In the genomic region with DNA sequence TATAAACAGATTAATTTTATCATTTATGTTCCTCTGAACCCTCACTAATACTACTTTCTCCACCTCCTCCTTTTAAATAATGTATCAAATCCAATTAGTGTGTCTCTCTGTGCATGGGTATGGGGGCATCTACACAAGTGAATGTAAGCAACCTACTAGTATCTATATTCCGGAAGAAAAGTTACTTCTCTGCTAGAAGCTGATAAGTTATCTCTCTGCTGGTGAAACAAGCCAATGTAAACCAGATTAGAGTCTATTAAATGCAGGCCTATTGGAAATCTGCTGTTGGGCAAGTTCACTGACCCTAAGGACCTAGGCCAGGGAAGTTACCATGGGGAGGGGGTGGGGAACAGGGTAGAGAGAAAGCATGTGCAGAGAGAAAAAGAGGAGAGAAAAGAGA, we compare ENCODE assay signal across 18 mouse cellular contexts. TPM values are rescaled to one million over a fixed set of nuclear protein-coding genes. Genes with fewer than 3 reads are reported as not detected.
DNase-seq lines count a peak whose midpoint lies in the region; ATAC-seq and TF ChIP-seq lines count a peak whose summit lies in the region.
"Had no signal": no experiment of that assay in that cellular context is flagged by ENCODE, and none has a peak within 500 bp of the region (broad histone marks: within the 10 kb centered on the region; RNA-seq: fewer than 3 reads in every experiment).

No protein-coding gene starts in this region.

- no peak overlapping the region for H3K4me2 ChIP-seq in stomach, embryonic 15.5 days
- H3K4me2 ChIP-seq in stomach, postnatal 0 days (replicated peaks; ENCODE audit: low read depth) = no peak overlapping the region
- H3K4me2 ChIP-seq in liver, embryonic 13.5 days = peak overlapping the region; percentile 38
- H3K4me2 ChIP-seq in liver, postnatal 0 days (ENCODE audit: low read depth, low read length) = peak overlapping the region; percentile 22; the same call in 1 of the 2 replicates
- H3K4me2 ChIP-seq in midbrain, embryonic 16.5 days (ENCODE audit: low read length) = no peak overlapping the region
- H3K4me2 ChIP-seq: embryonic facial prominence, embryonic 12.5 days; hindbrain, embryonic 13.5 days had no signal

- ATAC-seq in stomach, embryonic 15.5 days (ENCODE audit: insufficient read depth, low FRiP score, low read depth) = 0 out of 2 replicates have a peak, but pooled peaks have one; percentile 23
- no peak for ATAC-seq in stomach, postnatal 0 days (ENCODE audit: low FRiP score, low TSS enrichment)
- peak; percentile 69 for ATAC-seq in liver, embryonic 13.5 days (ENCODE audit: low read depth)
- ATAC-seq in liver, postnatal 0 days = no peak
- ATAC-seq in midbrain, embryonic 16.5 days = no peak
- ATAC-seq: forebrain, embryonic 16.5 days had no signal

- H3K36me3 ChIP-seq in stomach, embryonic 15.5 days = no peaks in the 10 kb centered on the region
- no peaks in the 10 kb centered on the region for H3K36me3 ChIP-seq in stomach, postnatal 0 days (ENCODE audit: control insufficient read depth, insufficient read depth, low read length)
- no peaks in the 10 kb centered on the region for H3K36me3 ChIP-seq in liver, embryonic 13.5 days
- no peaks in the 10 kb centered on the region for H3K36me3 ChIP-seq in liver, postnatal 0 days (replicated peaks; ENCODE audit: insufficient read depth, low read length)
- no peaks in the 10 kb centered on the region for H3K36me3 ChIP-seq in midbrain, embryonic 16.5 days (ENCODE audit: control insufficient read depth, insufficient read depth, low read length)
- H3K36me3 ChIP-seq: embryonic facial prominence, embryonic 12.5 days; hindbrain, embryonic 13.5 days had no signal

- H3K9me3 ChIP-seq in stomach, embryonic 15.5 days = no peaks in the 10 kb centered on the region; the same call in 1 of the 2 replicates
- H3K9me3 ChIP-seq in stomach, postnatal 0 days (ENCODE audit: control insufficient read depth, low read length) = no peaks in the 10 kb centered on the region
- H3K9me3 ChIP-seq in liver, embryonic 13.5 days (replicated peaks) = no peaks in the 10 kb centered on the region
- H3K9me3 ChIP-seq in liver, postnatal 0 days (ENCODE audit: low read length) = no peaks in the 10 kb centered on the region
- H3K9me3 ChIP-seq in midbrain, embryonic 16.5 days (replicated peaks; ENCODE audit: control insufficient read depth, low read length, poor library complexity, severe bottlenecking) = no peaks in the 10 kb centered on the region; the same call in 1 of the 2 replicates
- H3K9me3 ChIP-seq: hindbrain, embryonic 13.5 days had no signal

- WGBS in stomach, embryonic 15.5 days = 60% methylated on average over 1 of the region's 1 CpGs
- WGBS in stomach, postnatal 0 days = 76% methylated on average over 1 of the region's 1 CpGs
- WGBS in liver, embryonic 13.5 days (ENCODE audit: insufficient replicate concordance) = 14% methylated on average over 1 of the region's 1 CpGs
- 26% methylated on average over 1 of the region's 1 CpGs for WGBS in liver, postnatal 0 days (ENCODE audit: insufficient replicate concordance)
- 93% methylated on average over 1 of the region's 1 CpGs for WGBS in midbrain, embryonic 16.5 days
- WGBS in cerebellum, adult 2 months = 98% methylated on average over 1 of the region's 1 CpGs

- DNase-seq in stomach, postnatal 0 days (ENCODE audit: low spot score) = no peak
- DNase-seq in liver, embryonic 13.5 days = no peak
- no peak for DNase-seq in liver, postnatal 0 days
- no peak for DNase-seq in cerebellum, adult 2 months
- DNase-seq: adrenal gland, adult 8-10 months; cerebellum, adult 11 months; cerebellum, adult 9-10 months; cerebellum, postnatal 25 days; gastrocnemius, postnatal 10 days; heart, adult 18-20 months; heart, postnatal 10 days had no signal

- TF ChIP-seq EP300 in stomach, postnatal 0 days (optimal IDR thresholded peaks at IDR 0.05) = no peak
- TF ChIP-seq EP300 in liver, postnatal 0 days (IDR thresholded peaks at IDR 0.05; ENCODE audit: low read depth) = peak; percentile 75

- TF ChIP-seq CTCF in stomach, postnatal 0 days (IDR thresholded peaks at IDR 0.05; ENCODE audit: low read depth) = no peak
- TF ChIP-seq CTCF in liver, postnatal 0 days (IDR thresholded peaks at IDR 0.05; ENCODE audit: low read depth) = no peak
- TF ChIP-seq CTCF in cerebellum, adult 2 months (IDR thresholded peaks at IDR 0.05; ENCODE audit: borderline replicate concordance, insufficient read depth, low read depth, low read length) = no peak

- H3K4me1 ChIP-seq in stomach, embryonic 15.5 days = peaks cover 19% of the 10 kb centered on the region
- H3K4me1 ChIP-seq in stomach, postnatal 0 days (replicated peaks; ENCODE audit: control insufficient read depth, insufficient read depth) = peaks cover 10% of the 10 kb centered on the region
- peaks cover 76% of the 10 kb centered on the region for H3K4me1 ChIP-seq in liver, embryonic 13.5 days (replicated peaks)
- H3K4me1 ChIP-seq in liver, postnatal 0 days (ENCODE audit: insufficient read depth) = peaks cover 40% of the 10 kb centered on the region
- H3K4me1 ChIP-seq in midbrain, embryonic 16.5 days (ENCODE audit: control insufficient read depth, insufficient read depth, low read length) = peaks cover 23% of the 10 kb centered on the region
- peaks cover 16% of the 10 kb centered on the region; the same call in 1 of the 2 replicates for H3K4me1 ChIP-seq in cerebellum, adult 2 months (ENCODE audit: control insufficient read depth, insufficient read depth, low read length)

- no peaks in the 10 kb centered on the region for H3K27me3 ChIP-seq in stomach, embryonic 15.5 days (replicated peaks)
- no peaks in the 10 kb centered on the region for H3K27me3 ChIP-seq in stomach, postnatal 0 days (ENCODE audit: control insufficient read depth, insufficient read depth, low read length)
- no peaks in the 10 kb centered on the region for H3K27me3 ChIP-seq in liver, embryonic 13.5 days
- H3K27me3 ChIP-seq in liver, postnatal 0 days (ENCODE audit: insufficient read depth, low read length) = no peaks in the 10 kb centered on the region
- H3K27me3 ChIP-seq in midbrain, embryonic 16.5 days (ENCODE audit: control insufficient read depth, insufficient read depth, low read depth, low read length) = no peaks in the 10 kb centered on the region
- H3K27me3 ChIP-seq in cerebellum, adult 2 months (ENCODE audit: control insufficient read depth, insufficient read depth, low read length) = no peaks in the 10 kb centered on the region
- H3K27me3 ChIP-seq: CH12.LX; embryonic facial prominence, embryonic 12.5 days; hindbrain, embryonic 13.5 days had no signal

- no peak overlapping the region for H3K9ac ChIP-seq in stomach, embryonic 15.5 days
- H3K9ac ChIP-seq in stomach, postnatal 0 days (ENCODE audit: low read length) = no peak overlapping the region
- H3K9ac ChIP-seq in liver, embryonic 13.5 days = no peak overlapping the region
- no peak overlapping the region for H3K9ac ChIP-seq in liver, postnatal 0 days (replicated peaks)
- no peak overlapping the region for H3K9ac ChIP-seq in midbrain, embryonic 16.5 days (ENCODE audit: low read depth, low read length)
- H3K9ac ChIP-seq: embryonic facial prominence, embryonic 12.5 days; hindbrain, embryonic 13.5 days had no signal

- H3K27ac ChIP-seq in stomach, embryonic 15.5 days = no peak overlapping the region
- H3K27ac ChIP-seq in stomach, postnatal 0 days (replicated peaks) = no peak overlapping the region
- H3K27ac ChIP-seq in liver, embryonic 13.5 days = 0 out of 2 replicates have a peak overlapping the region, but pooled peaks have one; percentile 15
- H3K27ac ChIP-seq in liver, postnatal 0 days (ENCODE audit: low read depth) = no peak overlapping the region
- no peak overlapping the region for H3K27ac ChIP-seq in midbrain, embryonic 16.5 days (ENCODE audit: low read length)
- no peak overlapping the region for H3K27ac ChIP-seq in cerebellum, adult 2 months (ENCODE audit: insufficient read depth, low read length)
- H3K27ac ChIP-seq: embryonic facial prominence, embryonic 12.5 days; heart, embryonic 10.5 days; hindbrain, embryonic 13.5 days had no signal

- H3K4me3 ChIP-seq in stomach, embryonic 15.5 days (replicated peaks) = no peak overlapping the region
- H3K4me3 ChIP-seq in stomach, postnatal 0 days (ENCODE audit: low read depth, low read length) = no peak overlapping the region
- H3K4me3 ChIP-seq in liver, embryonic 13.5 days (replicated peaks) = no peak overlapping the region
- H3K4me3 ChIP-seq in liver, postnatal 0 days (ENCODE audit: low read depth, low read length) = no peak overlapping the region
- no peak overlapping the region for H3K4me3 ChIP-seq in midbrain, embryonic 16.5 days (ENCODE audit: low read depth, low read length)
- no peak overlapping the region for H3K4me3 ChIP-seq in cerebellum, adult 2 months (replicated peaks; ENCODE audit: insufficient read depth, low read depth, low read length)
- H3K4me3 ChIP-seq: embryonic facial prominence, embryonic 12.5 days; heart, embryonic 10.5 days; hindbrain, embryonic 13.5 days had no signal

- TF ChIP-seq POLR2A in cerebellum, adult 2 months (IDR thresholded peaks at IDR 0.05; ENCODE audit: borderline replicate concordance, insufficient read depth, low read length) = no peak

RNA-seq across cellular contexts. Expression of a gene that starts 59.1 kb away (rescaled TPM):
- polyA plus RNA-seq in stomach, embryonic 15.5 days (2015; fragmentation: Nextera tagmentation; extraction: Ambion mirVana) = 43.3 and 48.8 TPM in 2 replicates
- 15.9 and 18.0 TPM in 2 replicates for polyA plus RNA-seq in stomach, postnatal 0 days (2015; fragmentation: Nextera tagmentation; extraction: Ambion mirVana)
- polyA plus RNA-seq in liver, embryonic 13.5 days (2015; fragmentation: Nextera tagmentation; extraction: Ambion mirVana) = 18.8 and 25.6 TPM in 2 replicates
- 14.1 and 17.2 TPM in 2 replicates for polyA plus RNA-seq in liver, postnatal 0 days (2015; fragmentation: Nextera tagmentation; extraction: Ambion mirVana)
- 44.8 and 49.0 TPM in 2 replicates for polyA plus RNA-seq in midbrain, embryonic 16.5 days (2015; fragmentation: Nextera tagmentation; extraction: Ambion mirVana)
- 49.2 and 50.5 TPM in 2 replicates for polyA plus RNA-seq in cerebellum, adult 2 months (2012; rRNA removed)

Comparison
In these comparisons a context has a peak if more than half of its experiments do, and no peak if none do; other contexts are left out.
1. ATAC-seq: peak in stomach, embryonic 15.5 days (single experiment) and liver, embryonic 13.5 days (single experiment); none in stomach, postnatal 0 days (single experiment), liver, postnatal 0 days (single experiment) and midbrain, embryonic 16.5 days (single experiment).
2. H3K4me2 ChIP-seq: peak in liver, embryonic 13.5 days (single experiment) and liver, postnatal 0 days (single experiment); none in stomach, embryonic 15.5 days (single experiment), stomach, postnatal 0 days (single experiment) and midbrain, embryonic 16.5 days (single experiment).